Mouse (Mus musculus): ENCODE results near the gene Serpina16. TPM values are rescaled to one million over a fixed set of nuclear protein-coding genes. Genes with fewer than 3 reads are reported as not detected.

Serpina16 gene
- total RNA-seq, 2 experiments from 2014 or later: not detected

DNA sequence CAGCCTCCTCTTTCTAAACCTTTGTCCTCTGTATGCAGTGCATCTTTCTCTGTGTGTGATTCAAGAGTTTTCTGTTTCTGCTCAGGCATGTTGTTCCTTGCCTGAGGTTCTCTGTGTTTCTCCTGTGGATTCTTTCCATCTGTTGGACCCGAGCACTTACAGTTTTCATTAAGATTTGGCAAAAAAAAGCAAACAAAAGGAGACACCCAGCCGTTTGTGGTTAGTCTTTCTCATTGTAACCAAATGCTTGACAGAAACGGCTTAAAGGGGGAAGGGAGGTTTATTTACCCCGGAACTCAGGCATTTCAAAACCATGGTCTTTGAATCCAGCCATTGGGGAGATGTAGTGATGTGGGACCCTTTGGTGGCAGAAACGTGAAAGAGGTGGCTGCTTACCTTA lies 31.3 kb downstream of the Serpina16 start:
- intact Hi-C loops (cut with DNase I): loop anchor here (2.0 to 10.0 kb wide), 3 partner anchors 100 to 210 kb away; partner anchors contain the start of gene Ifi27
- no peak overlapping the region for H3K27ac ChIP-seq
- DNase-seq: no peak
- H3K4me3 ChIP-seq: no peak overlapping the region
- no peak for TF ChIP-seq CTCF (IDR thresholded peaks at IDR 0.05)

- DNase-seq: no peak
- no peak for TF ChIP-seq CTCF (IDR thresholded peaks at IDR 0.05)
- H3K27ac ChIP-seq: no peak overlapping the region
- intact Hi-C loops (cut with DNase I): loop anchor here (2.0 to 10.0 kb wide), 3 partner anchors 99 to 209 kb away; partner anchors contain the start of gene Ifi27
- H3K4me3 ChIP-seq: no peak overlapping the region
These were observed 32.1 kb downstream of the Serpina16 start for GRCm38 (mm10) chr12:103643818-103644217.

DNA sequence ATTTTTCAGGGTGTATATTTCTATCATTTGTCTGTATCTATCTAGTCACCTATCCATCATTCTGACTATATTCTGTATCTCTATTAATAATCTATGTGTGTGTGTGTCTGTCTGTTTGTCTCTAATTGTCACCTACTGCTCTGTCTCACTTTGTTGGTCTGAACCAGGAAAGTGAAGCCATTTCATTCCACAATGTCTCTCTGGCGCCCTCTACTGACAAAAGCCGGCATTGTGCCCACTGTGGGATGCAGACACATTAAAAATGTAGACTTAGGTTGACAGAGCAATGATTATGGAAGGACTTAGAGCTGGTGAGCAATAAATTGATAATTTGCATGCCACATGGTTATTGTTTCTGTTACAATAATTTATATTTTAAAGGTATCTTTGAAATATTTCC lies 32.6 kb downstream of the Serpina16 start:
- DNase-seq: peak; percentile 81
- no peak overlapping the region for H3K27ac ChIP-seq
- no peak overlapping the region for H3K4me3 ChIP-seq
- TF ChIP-seq CTCF (IDR thresholded peaks at IDR 0.05): peak; percentile 92
- intact Hi-C loops (cut with DNase I): loop anchor here (10.0 kb wide), 2 partner anchors 99 to 209 kb away; partner anchors contain the start of gene Ifi27

GRCm38 (mm10) chr12:103635846-103636245 lies 40.1 kb downstream of the Serpina16 start:
- intact Hi-C loops (cut with DNase I): no loop called here
- TF ChIP-seq CTCF (IDR thresholded peaks at IDR 0.05): no peak
- H3K27ac ChIP-seq: no peak overlapping the region
- H3K4me3 ChIP-seq: no peak overlapping the region
- DNase-seq: no peak

- no peak for TF ChIP-seq CTCF (IDR thresholded peaks at IDR 0.05)
- intact Hi-C loops (cut with DNase I): no loop called here
- DNase-seq: no peak
- Histone ChIP-seq H3K4me3 (no peak overlapping the region), H3K27ac (no peak overlapping the region)
These were observed 41.5 kb downstream of the Serpina16 start for GRCm38 (mm10) chr12:103634430-103634829.

DNA sequence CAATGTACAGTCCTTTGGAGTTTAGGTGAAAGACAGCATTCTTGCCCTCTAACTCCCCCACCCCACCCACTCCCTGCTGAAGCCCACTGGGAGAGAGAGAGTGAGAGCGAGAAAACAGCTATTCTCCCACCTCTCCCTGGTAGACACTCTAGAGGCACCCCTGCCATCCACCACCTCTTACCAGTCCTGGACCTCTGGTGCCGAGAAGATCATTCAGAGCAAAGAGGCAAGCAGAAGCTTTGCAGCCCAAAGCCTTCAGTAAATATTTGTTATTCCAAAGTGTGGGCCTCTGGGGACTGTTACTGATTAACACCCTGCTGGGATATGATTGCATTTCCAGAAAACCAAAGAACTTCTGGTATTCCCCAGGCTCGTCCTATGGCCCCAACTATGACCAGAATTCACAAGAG lies 44.7 kb downstream of the Serpina16 start, which contains the start of gene Serpina10:
Gene Serpina10, minus strand, starts transcription at position 242 of the 410 bp plus-strand sequence.
- no peak within 1 kb of the TSS for H3K27ac ChIP-seq
- no peak for DNase-seq
- intact Hi-C loops (cut with DNase I): no loop called here

More for the DNA sequence above, 44.7 kb downstream of the Serpina16 start, which contains the start of gene Serpina10:
- no peak for TF ChIP-seq CTCF (IDR thresholded peaks at IDR 0.05)
- H3K4me3 ChIP-seq: no peak within 1 kb of the TSS

Other genes starting within 250 kb of the Serpina16 start
- 10 to 100 TPM; 46.8 to 61.0 TPM for gene Ifi27, start 241.9 kb downstream of the Serpina16 start, total RNA-seq (2021)
- gene Ifi27l2a, start 232.5 kb downstream of the Serpina16 start, total RNA-seq (2021): 10 to 100 TPM in 1 of 2 experiments, 1 to 10 TPM in 1; 5.9 to 11.1 TPM
- not detected for gene Ifi27l2b, start 218.9 kb downstream of the Serpina16 start, total RNA-seq (2021)
- gene Ppp4r4, start 143.9 kb downstream of the Serpina16 start, total RNA-seq (2021): under 1 TPM; 0.25 to 0.31 TPM
- not detected for gene Serpina10, start 44.7 kb downstream of the Serpina16 start, total RNA-seq (2021)
- gene Serpina6, start 18.9 kb downstream of the Serpina16 start, total RNA-seq (2021): not detected
- gene Serpina1f, start 19.4 kb upstream of the Serpina16 start, total RNA-seq (2021): not detected
- gene Serpina1d, start 97.5 kb upstream of the Serpina16 start, total RNA-seq (2021): not detected
- not detected for gene Serpina1b, start 154.2 kb upstream of the Serpina16 start, total RNA-seq (2021)
- gene Serpina1a, start 187.4 kb upstream of the Serpina16 start, total RNA-seq (2021): not detected
- gene Serpina1c, start 228.7 kb upstream of the Serpina16 start, total RNA-seq (2021): not detected